Mouse (Mus musculus): ENCODE data around the gene Gm10309. TPM values are rescaled to one million over a fixed set of nuclear protein-coding genes. Genes with fewer than 3 reads are reported as not detected.

The Gm10309 gene
- polyA plus RNA-seq, 1 experiment from 2014 or later = 0.82 TPM

GRCm38 (mm10) chr17:86466412-86466811, 38.6 kb downstream of the Gm10309 start:
- no peaks in the 10 kb centered on the region for H3K27me3 ChIP-seq (replicated peaks)
- ATAC-seq (ENCODE audit: low FRiP score, low read depth) = no peak
- no peak overlapping the region for H3K4me2 ChIP-seq (replicated peaks)
- no peak overlapping the region for H3K4me3 ChIP-seq
- H3K9me3 ChIP-seq = no peaks in the 10 kb centered on the region
- H3K36me3 ChIP-seq = no peaks in the 10 kb centered on the region
- peaks cover 24% of the 10 kb centered on the region for H3K4me1 ChIP-seq
- no peak overlapping the region for H3K27ac ChIP-seq
- 61% methylated on average over 7 of the region's 7 CpGs for WGBS
- H3K9ac ChIP-seq = no peak overlapping the region

- Histone ChIP-seq H3K4me2 (replicated peaks) (no peak overlapping the region), H3K4me1 (peaks cover 24% of the 10 kb centered on the region)
- ATAC-seq (ENCODE audit: low FRiP score, low read depth) = no peak
Observed at GRCm38 (mm10) chr17:86465865-86466264, 39.2 kb downstream of the Gm10309 start.

DNA sequence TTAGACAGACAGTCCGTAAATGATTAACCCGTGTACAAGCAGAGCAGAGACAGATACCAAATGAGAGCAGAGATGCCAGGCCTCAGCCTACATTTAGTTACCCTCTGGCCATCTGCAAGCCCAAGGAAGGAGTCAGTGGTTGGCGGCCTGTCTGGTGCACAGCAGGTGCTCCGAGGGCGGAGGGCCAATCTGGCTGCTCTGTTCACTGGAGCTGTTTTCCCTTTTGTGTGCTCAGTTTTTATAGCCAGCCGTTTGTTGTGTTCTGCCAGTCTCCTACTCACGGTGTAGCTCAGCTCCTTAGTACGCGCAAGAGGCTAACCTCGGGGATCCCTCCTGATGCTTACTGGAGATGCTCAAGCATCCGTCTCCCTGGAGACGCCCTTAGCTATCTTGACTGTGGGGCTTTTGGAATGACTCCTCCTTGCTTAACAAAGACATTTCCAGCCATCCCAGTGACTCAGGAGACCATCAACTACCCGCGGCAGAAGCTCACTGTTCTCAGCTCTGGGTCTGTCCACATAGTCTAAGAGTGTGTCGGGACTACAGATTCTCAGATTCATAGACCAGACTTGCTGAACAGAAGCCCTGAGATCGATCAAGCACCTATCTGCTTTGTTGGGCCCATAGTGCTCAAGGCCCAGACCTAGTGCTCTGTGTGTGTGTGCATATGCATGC, 40.2 kb downstream of the Gm10309 start:
- peak; percentile 72 for ATAC-seq (ENCODE audit: low FRiP score, low read depth)
- 22% methylated on average over 16 of the region's 16 CpGs for WGBS
- Histone ChIP-seq H3K9me3 (no peaks in the 10 kb centered on the region), H3K9ac (no peak overlapping the region), H3K4me3 (no peak overlapping the region), H3K27ac (no peak overlapping the region), H3K4me2 (replicated peaks) (no peak overlapping the region), H3K27me3 (replicated peaks) (no peaks in the 10 kb centered on the region), H3K36me3 (no peaks in the 10 kb centered on the region), H3K4me1 (peaks cover 28% of the 10 kb centered on the region)

More at GRCm38 (mm10) chr17:86465865-86466264, 39.2 kb downstream of the Gm10309 start:
- H3K27ac ChIP-seq = no peak overlapping the region
- no peaks in the 10 kb centered on the region for H3K36me3 ChIP-seq
- no peak overlapping the region for H3K4me3 ChIP-seq
- no peaks in the 10 kb centered on the region for H3K9me3 ChIP-seq
- no peaks in the 10 kb centered on the region for H3K27me3 ChIP-seq (replicated peaks)
- 45% methylated on average over 13 of the region's 13 CpGs for WGBS
- H3K9ac ChIP-seq = no peak overlapping the region

- ATAC-seq (ENCODE audit: low FRiP score, low read depth) = no peak
- WGBS = 70% methylated on average over 8 of the region's 8 CpGs
- H3K4me2 ChIP-seq (replicated peaks) = no peak overlapping the region
- no peaks in the 10 kb centered on the region for H3K36me3 ChIP-seq
- H3K9me3 ChIP-seq = no peaks in the 10 kb centered on the region
- no peak overlapping the region for H3K27ac ChIP-seq
- H3K4me3 ChIP-seq = no peak overlapping the region
- no peak overlapping the region for H3K9ac ChIP-seq
- no peaks in the 10 kb centered on the region for H3K27me3 ChIP-seq (replicated peaks)
- peaks cover 28% of the 10 kb centered on the region for H3K4me1 ChIP-seq
Observed at GRCm38 (mm10) chr17:86464197-86464596, 40.8 kb downstream of the Gm10309 start.

DNA sequence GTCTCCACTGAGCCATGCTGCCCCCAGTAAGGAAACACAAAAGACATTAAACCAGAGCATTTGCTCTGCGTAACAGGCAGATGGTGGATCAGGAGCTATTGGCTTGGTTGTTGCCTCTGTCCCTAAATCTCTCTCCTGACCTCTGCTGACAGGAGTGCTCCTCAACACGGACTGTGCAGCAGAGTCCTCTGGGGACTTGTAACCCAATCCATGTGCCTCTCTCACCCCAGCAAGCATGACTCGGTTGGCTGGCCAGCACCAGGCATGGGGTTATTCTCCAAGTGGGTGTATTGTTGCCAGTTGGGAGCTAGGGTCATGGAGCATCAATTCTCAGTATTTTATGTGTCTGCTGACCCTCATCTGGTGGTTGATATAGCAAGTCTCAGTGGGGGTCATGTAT, 41.7 kb downstream of the Gm10309 start:
- no peak for ATAC-seq (ENCODE audit: low FRiP score, low read depth)
- WGBS = 38% methylated on average over 3 of the region's 3 CpGs
- no peak overlapping the region for H3K4me3 ChIP-seq

GRCm38 (mm10) chr17:86460645-86461430, 44.2 kb downstream of the Gm10309 start:
- H3K4me1 ChIP-seq = peaks cover 14% of the 10 kb centered on the region
- H3K9me3 ChIP-seq = no peaks in the 10 kb centered on the region
- H3K27ac ChIP-seq = no peak overlapping the region
- H3K4me2 ChIP-seq (replicated peaks) = no peak overlapping the region
- ATAC-seq (ENCODE audit: low FRiP score, low read depth) = no peak
- H3K9ac ChIP-seq = no peak overlapping the region
- no peaks in the 10 kb centered on the region for H3K36me3 ChIP-seq
- no peaks in the 10 kb centered on the region for H3K27me3 ChIP-seq (replicated peaks)
- 74% methylated on average over 17 of the region's 17 CpGs for WGBS
- no peak overlapping the region for H3K4me3 ChIP-seq

More for the DNA sequence above, 41.7 kb downstream of the Gm10309 start:
- Histone ChIP-seq H3K36me3 (no peaks in the 10 kb centered on the region), H3K27ac (no peak overlapping the region), H3K9me3 (no peaks in the 10 kb centered on the region), H3K9ac (no peak overlapping the region), H3K27me3 (replicated peaks) (no peaks in the 10 kb centered on the region), H3K4me2 (replicated peaks) (no peak overlapping the region), H3K4me1 (peaks cover 28% of the 10 kb centered on the region)

GRCm38 (mm10) chr17:86458302-86458980, 46.6 kb downstream of the Gm10309 start:
- no peaks in the 10 kb centered on the region for H3K9me3 ChIP-seq
- H3K4me1 ChIP-seq = peaks cover 4% of the 10 kb centered on the region; the same call in 1 of the 2 replicates
- H3K4me2 ChIP-seq (replicated peaks) = no peak overlapping the region
- 76% methylated on average over 11 of the region's 11 CpGs for WGBS
- no peak overlapping the region for H3K9ac ChIP-seq
- H3K27me3 ChIP-seq (replicated peaks) = no peaks in the 10 kb centered on the region
- no peak overlapping the region for H3K27ac ChIP-seq
- no peaks in the 10 kb centered on the region for H3K36me3 ChIP-seq
- H3K4me3 ChIP-seq = no peak overlapping the region
- ATAC-seq (ENCODE audit: low FRiP score, low read depth) = no peak

- H3K27me3 ChIP-seq (replicated peaks) = no peaks in the 10 kb centered on the region
- ATAC-seq (ENCODE audit: low FRiP score, low read depth) = no peak
- 83% methylated on average over 6 of the region's 6 CpGs for WGBS
- H3K9me3 ChIP-seq = no peaks in the 10 kb centered on the region
- H3K27ac ChIP-seq = no peak overlapping the region
- peaks cover 4% of the 10 kb centered on the region; the same call in 1 of the 2 replicates for H3K4me1 ChIP-seq
- H3K36me3 ChIP-seq = no peaks in the 10 kb centered on the region
- no peak overlapping the region for H3K4me3 ChIP-seq
- H3K9ac ChIP-seq = no peak overlapping the region
- H3K4me2 ChIP-seq (replicated peaks) = no peak overlapping the region
Observed at GRCm38 (mm10) chr17:86456512-86456911, 48.5 kb downstream of the Gm10309 start.

- Histone ChIP-seq H3K9me3 (no peaks in the 10 kb centered on the region), H3K9ac (no peak overlapping the region), H3K36me3 (no peaks in the 10 kb centered on the region), H3K4me1 (no peaks in the 10 kb centered on the region), H3K4me2 (replicated peaks) (no peak overlapping the region), H3K27me3 (replicated peaks) (no peaks in the 10 kb centered on the region), H3K27ac (no peak overlapping the region), H3K4me3 (no peak overlapping the region)
- no peak for ATAC-seq (ENCODE audit: low FRiP score, low read depth)
- 82% methylated on average over 3 of the region's 3 CpGs for WGBS
Observed at GRCm38 (mm10) chr17:86454351-86454706, 50.7 kb downstream of the Gm10309 start.

GRCm38 (mm10) chr17:86453673-86454350, 51.2 kb downstream of the Gm10309 start:
- Histone ChIP-seq H3K9ac (no peak overlapping the region), H3K4me3 (no peak overlapping the region), H3K27me3 (replicated peaks) (no peaks in the 10 kb centered on the region), H3K27ac (no peak overlapping the region), H3K9me3 (no peaks in the 10 kb centered on the region), H3K36me3 (no peaks in the 10 kb centered on the region), H3K4me2 (replicated peaks) (no peak overlapping the region), H3K4me1 (no peaks in the 10 kb centered on the region)
- no peak for ATAC-seq (ENCODE audit: low FRiP score, low read depth)
- WGBS = 88% methylated on average over 14 of the region's 14 CpGs

DNA sequence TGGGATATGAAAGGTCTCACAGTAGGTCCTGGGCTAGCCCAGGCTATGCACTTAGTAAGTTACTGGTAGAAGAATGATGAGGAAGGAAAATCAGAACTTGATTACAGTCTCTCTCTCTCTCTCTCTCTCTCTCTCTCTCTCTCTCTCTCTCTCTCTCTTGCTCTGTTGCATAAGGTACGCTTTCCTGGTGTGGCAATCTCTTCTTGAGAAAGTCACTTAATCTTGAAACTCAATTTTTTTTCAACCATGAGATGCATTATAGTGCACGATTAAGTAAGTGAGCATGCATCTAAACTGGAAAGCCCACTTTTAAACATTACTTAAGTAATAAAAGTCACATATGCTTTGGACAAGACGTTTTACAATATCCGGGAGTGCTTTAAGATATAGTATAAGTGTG, 52.1 kb downstream of the Gm10309 start:
- H3K9ac ChIP-seq = no peak overlapping the region
- no peaks in the 10 kb centered on the region for H3K4me1 ChIP-seq
- ATAC-seq (ENCODE audit: low FRiP score, low read depth) = no peak
- H3K27me3 ChIP-seq (replicated peaks) = no peaks in the 10 kb centered on the region
- no peaks in the 10 kb centered on the region for H3K36me3 ChIP-seq
- WGBS = 89% methylated on average over 4 of the region's 4 CpGs
- no peak overlapping the region for H3K4me3 ChIP-seq
- H3K27ac ChIP-seq = no peak overlapping the region
- no peaks in the 10 kb centered on the region for H3K9me3 ChIP-seq
- no peak overlapping the region for H3K4me2 ChIP-seq (replicated peaks)
